Mouse (Mus musculus) megakaryocyte, embryonic 14.5 days (primary cell): ENCODE results near the gene Recql5. TPM values are rescaled to one million over a fixed set of nuclear protein-coding genes. Genes with fewer than 3 reads are reported as not detected.

Experiments
- H3K27me3 ChIP-seq: replicated peaks from 2 replicates; pipeline ENCODE3; 2012; ENCODE audit warnings: inconsistent platforms
- H3K36me3 ChIP-seq: replicated peaks from 2 replicates; pipeline ENCODE3; 2012; ENCODE audit warnings: low read length, inconsistent platforms, mixed read lengths
- H3K4me1 ChIP-seq: 2 replicates; pipeline ENCODE4 v1.6.1; 2012; ENCODE audit warnings: inconsistent platforms
- H3K4me3 ChIP-seq: replicated peaks from 2 replicates; pipeline ENCODE3; 2012; ENCODE audit warnings: moderate library complexity, mild to moderate bottlenecking, inconsistent platforms
- H3K9me3 ChIP-seq: 2 replicates; pipeline ENCODE4 v1.6.1; 2012; ENCODE audit warnings: inconsistent platforms
- FLI1 ChIP-seq: IDR thresholded peaks from 2 replicates; pipeline ENCODE4 v1.6.1; 2012; ENCODE audit warnings: low read length, inconsistent platforms, mixed read lengths
- GATA1 ChIP-seq: IDR thresholded peaks from 3 replicates; pipeline ENCODE4 v1.6.1; 2012; ENCODE audit warnings: mixed read lengths, low read length, inconsistent platforms, borderline replicate concordance
- polyA plus RNA-seq: library from polyadenylated mRNA; stranded (reverse); fragments of >175 nt; gene quantifications from 2 replicates; pipeline ENCODE4 v1.2.3, GENCODE M21; 2012; ENCODE audit warnings: low replicate concordance; ENCODE audit not compliant: insufficient read depth

Gene Recql5
- polyA plus RNA-seq, 1 experiment = 10.4 TPM

DNA sequence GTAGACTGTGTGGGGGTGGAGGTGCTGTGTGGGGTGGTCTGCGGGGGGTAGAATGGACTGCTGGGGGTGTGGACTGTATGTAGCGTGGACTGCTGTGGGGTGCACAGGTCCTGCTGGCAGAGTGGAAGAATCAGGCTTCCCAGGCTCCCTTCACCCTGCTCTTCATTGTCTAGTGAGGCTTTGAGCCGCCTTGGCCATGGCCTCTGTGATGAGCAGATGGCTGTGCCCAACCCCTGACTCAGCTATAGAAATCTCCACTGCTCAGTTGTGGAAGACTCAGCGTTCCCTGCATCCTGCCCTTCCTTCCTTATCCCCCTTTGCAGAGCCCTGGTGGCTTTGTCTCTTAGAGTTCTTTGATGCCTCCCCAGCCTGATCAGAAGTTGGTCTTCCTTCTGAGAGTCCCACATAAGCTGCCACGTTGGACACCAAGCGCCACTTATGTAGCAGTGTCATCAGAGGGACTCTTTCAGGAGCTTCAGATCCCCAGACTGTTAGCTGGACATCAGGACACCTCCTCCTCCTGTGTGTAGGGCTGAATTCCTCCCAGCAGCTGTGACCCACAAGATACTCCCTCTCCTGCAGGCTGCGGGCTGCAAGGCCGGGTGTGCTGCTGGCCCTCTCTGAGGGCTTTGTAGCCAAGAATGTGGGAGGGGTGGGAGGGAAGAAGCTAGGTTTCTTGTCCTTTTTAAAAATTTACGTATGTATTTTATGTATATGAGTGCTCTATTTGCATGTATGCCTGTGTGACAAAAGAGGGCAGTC is 29.6 kb upstream of the Recql5 start:
- Histone ChIP-seq H3K9me3 (no peaks in the 10 kb centered on the region), H3K4me1 (peaks cover 51% of the 10 kb centered on the region), H3K4me3 (peak overlapping the region; percentile 53), H3K36me3 (peaks cover 86% of the 10 kb centered on the region), H3K27me3 (no peaks in the 10 kb centered on the region)
- TF ChIP-seq FLI1 (no peak), GATA1 (no peak)

DNA sequence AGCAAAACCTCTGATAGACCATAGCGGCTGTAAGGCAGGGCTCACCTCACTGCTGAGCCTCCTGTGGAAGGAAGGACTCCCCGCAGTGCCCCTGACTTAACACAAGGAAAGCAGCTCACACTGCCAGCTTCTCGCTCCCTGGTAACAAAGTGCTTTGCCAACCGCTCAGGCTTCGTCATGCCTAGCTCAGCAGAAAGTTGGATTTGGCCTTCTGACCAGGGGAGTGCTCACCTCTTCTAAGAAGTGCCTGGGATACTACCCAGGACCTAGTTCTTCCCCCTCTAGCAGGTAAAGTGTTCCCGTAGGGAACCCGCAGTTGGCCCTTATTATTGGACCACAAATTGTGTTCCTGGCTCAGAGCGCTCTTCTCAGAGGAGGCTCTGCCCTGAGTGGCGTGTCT is 25.7 kb upstream of the Recql5 start:
- H3K27me3 ChIP-seq = no peaks in the 10 kb centered on the region
- no peaks in the 10 kb centered on the region for H3K9me3 ChIP-seq
- no peak overlapping the region for H3K4me3 ChIP-seq
- peaks cover 52% of the 10 kb centered on the region for H3K4me1 ChIP-seq
- peaks cover 90% of the 10 kb centered on the region for H3K36me3 ChIP-seq
- TF ChIP-seq FLI1 = no peak
- no peak for TF ChIP-seq GATA1

GRCm38 (mm10) chr11:115957971-115958370 is 24.7 kb upstream of the Recql5 start:
- Histone ChIP-seq H3K4me1 (peaks cover 42% of the 10 kb centered on the region), H3K9me3 (no peaks in the 10 kb centered on the region), H3K27me3 (no peaks in the 10 kb centered on the region), H3K4me3 (no peak overlapping the region), H3K36me3 (peaks cover 90% of the 10 kb centered on the region)
- no peak for TF ChIP-seq FLI1

- H3K4me3 ChIP-seq = no peak overlapping the region
- H3K9me3 ChIP-seq = no peaks in the 10 kb centered on the region
- TF ChIP-seq FLI1 = no peak
- TF ChIP-seq GATA1 = no peak
- H3K27me3 ChIP-seq = no peaks in the 10 kb centered on the region
- H3K36me3 ChIP-seq = peaks cover 90% of the 10 kb centered on the region
- peaks cover 32% of the 10 kb centered on the region for H3K4me1 ChIP-seq
These were observed 23.2 kb upstream of the Recql5 start for GRCm38 (mm10) chr11:115956453-115956852.

GRCm38 (mm10) chr11:115955195-115955858 is 22.1 kb upstream of the Recql5 start:
- TF ChIP-seq GATA1 = no peak
- TF ChIP-seq FLI1 = no peak
- peaks cover 90% of the 10 kb centered on the region for H3K36me3 ChIP-seq

DNA sequence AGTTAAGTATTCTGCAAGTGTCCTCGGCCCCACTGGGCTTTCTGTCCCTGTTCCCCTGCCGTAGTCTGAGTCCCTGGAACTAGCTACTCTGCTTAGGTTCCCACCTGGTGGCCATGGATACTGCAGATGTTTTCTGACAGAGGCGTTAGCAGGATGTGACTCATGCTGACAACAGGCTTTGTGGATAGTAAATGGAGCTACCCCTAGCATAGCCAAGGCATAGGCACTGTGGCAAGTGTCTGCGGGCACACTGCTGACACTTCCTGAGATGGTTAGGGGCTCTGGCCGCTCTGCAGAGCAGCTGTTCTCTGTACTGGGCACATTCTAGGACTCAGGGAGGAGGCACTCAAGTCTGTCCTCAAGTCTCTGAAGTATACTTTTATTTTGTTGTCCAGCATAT is 21.4 kb upstream of the Recql5 start:
- TF ChIP-seq GATA1 = no peak
- TF ChIP-seq FLI1 = no peak
- peaks cover 90% of the 10 kb centered on the region for H3K36me3 ChIP-seq

More at GRCm38 (mm10) chr11:115955195-115955858, 22.1 kb upstream of the Recql5 start:
- Histone ChIP-seq H3K9me3 (no peaks in the 10 kb centered on the region), H3K4me1 (peaks cover 30% of the 10 kb centered on the region), H3K4me3 (no peak overlapping the region), H3K27me3 (no peaks in the 10 kb centered on the region)

GRCm38 (mm10) chr11:115950719-115951118 is 17.4 kb upstream of the Recql5 start:
- H3K4me1 ChIP-seq = peaks cover 26% of the 10 kb centered on the region
- H3K4me3 ChIP-seq = no peak overlapping the region
- no peaks in the 10 kb centered on the region for H3K9me3 ChIP-seq
- peaks cover 99% of the 10 kb centered on the region for H3K36me3 ChIP-seq
- TF ChIP-seq GATA1 = no peak
- no peak for TF ChIP-seq FLI1
- no peaks in the 10 kb centered on the region for H3K27me3 ChIP-seq

More for the DNA sequence above, 21.4 kb upstream of the Recql5 start:
- Histone ChIP-seq H3K27me3 (no peaks in the 10 kb centered on the region), H3K9me3 (no peaks in the 10 kb centered on the region), H3K4me1 (peaks cover 34% of the 10 kb centered on the region), H3K4me3 (peak overlapping the region; percentile 46)

DNA sequence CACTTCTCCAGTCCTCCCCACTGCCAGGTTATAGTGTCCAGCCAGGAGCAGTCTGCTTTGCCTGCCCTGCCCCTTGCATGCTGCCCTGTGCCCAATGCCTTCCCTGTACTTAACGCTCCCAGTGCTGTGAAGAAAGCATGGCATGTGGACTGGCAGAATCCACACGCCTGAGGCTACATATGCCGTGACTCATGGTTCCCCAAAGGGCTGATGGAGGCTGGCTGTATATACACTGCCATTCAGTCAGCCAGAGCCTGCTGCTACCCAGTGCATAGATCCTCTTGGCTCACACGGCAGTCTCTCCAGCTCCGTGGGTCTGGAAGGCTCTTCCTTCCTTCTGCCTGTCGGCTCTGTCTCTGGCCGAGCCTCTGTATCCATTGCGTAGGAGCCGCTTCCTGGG is 15.0 kb upstream of the Recql5 start:
- no peak for TF ChIP-seq GATA1
- TF ChIP-seq FLI1 = no peak
- no peaks in the 10 kb centered on the region for H3K27me3 ChIP-seq
- H3K36me3 ChIP-seq = peaks cover 100% of the 10 kb centered on the region
- H3K4me1 ChIP-seq = peaks cover 8% of the 10 kb centered on the region; the same call in 1 of the 2 replicates
- H3K4me3 ChIP-seq = no peak overlapping the region
- H3K9me3 ChIP-seq = no peaks in the 10 kb centered on the region

GRCm38 (mm10) chr11:115946221-115946828 is 13.0 kb upstream of the Recql5 start:
- Histone ChIP-seq H3K4me3 (no peak overlapping the region), H3K36me3 (peaks cover 99% of the 10 kb centered on the region), H3K4me1 (peaks cover 3% of the 10 kb centered on the region; the same call in 1 of the 2 replicates), H3K9me3 (no peaks in the 10 kb centered on the region), H3K27me3 (no peaks in the 10 kb centered on the region)
- no peak for TF ChIP-seq FLI1
- TF ChIP-seq GATA1 = no peak

GRCm38 (mm10) chr11:115945247-115945646 is 12.0 kb upstream of the Recql5 start:
- Histone ChIP-seq H3K4me1 (peaks cover 3% of the 10 kb centered on the region; the same call in 1 of the 2 replicates), H3K9me3 (no peaks in the 10 kb centered on the region), H3K36me3 (peaks cover 99% of the 10 kb centered on the region), H3K27me3 (no peaks in the 10 kb centered on the region), H3K4me3 (no peak overlapping the region)
- TF ChIP-seq FLI1 (no peak), GATA1 (no peak)
